Mouse (Mus musculus): ENCODE data around the gene Fndc11.

DNA sequence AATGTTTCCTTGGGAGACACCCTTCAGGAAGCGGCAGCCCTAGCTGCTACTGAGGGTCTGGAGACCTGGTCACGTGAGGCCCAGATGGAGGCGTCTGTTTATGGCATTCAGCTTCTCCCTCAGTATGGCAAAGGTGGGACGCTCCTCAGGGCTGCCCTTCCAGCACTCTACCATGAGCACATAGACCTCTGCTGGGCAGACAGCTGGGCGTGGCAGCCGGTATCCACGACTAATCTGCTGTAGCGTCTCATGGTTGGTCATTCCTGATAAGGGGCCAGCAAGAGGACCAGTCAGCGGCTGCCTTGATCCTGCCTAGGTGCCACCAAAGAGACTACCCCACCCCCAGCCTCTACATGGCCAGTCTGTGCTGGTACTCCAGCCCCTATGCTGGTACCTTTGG is 13.7 kb upstream of the Fndc11 start:
- no peak for TF ChIP-seq CTCF (IDR thresholded peaks at IDR 0.05; ENCODE audit: extremely low read depth, insufficient read depth, low read length)
- no peak for TF ChIP-seq POLR2A (IDR thresholded peaks at IDR 0.05; ENCODE audit: extremely low read depth, insufficient read depth, low read length)
